Mouse (Mus musculus) fat pad, adult 2 months (tissue): Measurements from ENCODE around the gene Tmem238.
"Not testable (repeated sequence)": the region's sequence is repeated elsewhere in the genome, so short reads cannot be mapped to it uniquely, and the experiment has no call there.

Experiments used
- DNase-seq: peaks from one replicate; pipeline ENCODE4 v3.0.0-alpha.2; 2011; ENCODE audit warnings: low read depth, low spot score; ENCODE audit errors: extremely low read depth

The Tmem238 gene

GRCm38 (mm10) chr7:4789436-4789935 is at the start of gene Tmem238:
TSS of gene Tmem238 (minus strand) at chr7:4789656.
- no peak for DNase-seq

DNA sequence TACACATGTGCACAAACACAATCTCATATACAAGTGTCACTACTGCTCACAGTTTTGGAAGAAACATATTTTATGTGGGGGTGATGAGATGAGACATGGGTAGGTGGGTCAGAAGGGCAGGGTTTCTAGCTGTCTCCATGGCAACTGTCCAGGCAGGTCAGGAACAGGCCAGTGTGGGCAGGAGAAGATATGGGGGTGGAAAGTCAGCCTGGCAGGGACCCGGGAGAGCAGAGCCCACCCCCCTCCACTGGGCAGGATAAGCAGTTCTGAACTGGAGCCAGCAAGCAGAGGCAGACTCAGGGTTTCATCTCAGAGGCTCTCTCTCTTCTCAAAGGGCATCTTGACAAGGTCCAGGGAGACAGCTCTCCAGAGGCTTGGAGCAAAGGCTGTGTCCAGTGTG is 48.2 kb upstream of the Tmem238 start:
- DNase-seq: no peak

DNA sequence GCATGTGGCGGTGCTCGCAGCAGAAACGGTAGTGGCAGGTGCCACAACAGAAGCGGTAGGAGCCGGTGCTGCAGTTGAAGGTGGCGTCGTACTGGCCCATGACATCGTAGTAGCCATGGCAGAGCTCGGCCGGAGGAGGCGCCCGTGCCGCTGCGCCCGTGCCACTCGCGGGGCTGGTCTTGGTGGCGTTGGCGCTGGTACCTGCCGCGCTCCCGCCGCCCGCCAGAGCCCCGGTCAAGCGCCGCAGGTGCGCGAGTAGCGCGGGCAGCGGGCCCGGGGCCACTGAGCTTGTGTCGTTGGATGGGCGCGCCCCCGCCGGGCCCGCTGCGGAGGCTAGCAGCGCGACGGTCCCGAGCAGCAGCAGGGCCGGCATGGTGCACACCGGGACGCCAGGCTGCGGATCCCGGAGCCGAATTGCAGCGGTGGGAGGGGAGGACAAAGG is 46.9 kb upstream of the Tmem238 start:
- DNase-seq: no peak

DNA sequence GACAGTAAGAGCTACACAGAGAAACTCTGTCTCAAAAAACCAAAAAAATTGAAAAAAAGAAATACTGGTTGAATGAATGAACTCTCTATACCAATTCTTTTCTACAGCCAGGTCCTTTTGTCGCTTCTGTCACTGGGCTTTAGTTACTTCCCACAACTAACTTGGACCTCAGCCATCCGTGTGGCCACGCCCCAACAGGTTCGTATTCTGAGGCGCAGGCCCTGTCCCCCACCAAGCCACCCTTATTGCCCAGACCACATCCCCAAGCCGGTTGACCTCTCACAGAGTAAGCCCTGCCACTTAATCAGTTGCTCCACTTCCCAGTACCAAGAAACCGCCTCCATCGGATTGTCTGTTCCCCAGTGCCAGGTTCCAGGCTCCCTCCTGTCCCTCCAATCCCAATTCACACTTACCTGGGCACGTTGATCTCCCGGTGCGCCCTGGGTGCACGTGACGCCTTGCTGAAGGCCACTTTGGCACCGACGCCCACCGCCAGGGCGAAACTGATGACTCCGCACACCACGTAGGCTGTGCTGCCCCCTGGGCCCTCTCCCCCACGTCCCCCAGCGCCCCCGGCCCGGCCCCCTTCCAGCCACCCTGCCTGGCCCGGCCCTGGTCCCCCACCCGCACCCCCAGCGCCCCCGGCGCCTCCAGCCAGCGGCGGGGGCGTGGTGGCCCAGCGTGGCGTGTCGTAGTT is 46.3 kb upstream of the Tmem238 start:
- no peak for DNase-seq

DNA sequence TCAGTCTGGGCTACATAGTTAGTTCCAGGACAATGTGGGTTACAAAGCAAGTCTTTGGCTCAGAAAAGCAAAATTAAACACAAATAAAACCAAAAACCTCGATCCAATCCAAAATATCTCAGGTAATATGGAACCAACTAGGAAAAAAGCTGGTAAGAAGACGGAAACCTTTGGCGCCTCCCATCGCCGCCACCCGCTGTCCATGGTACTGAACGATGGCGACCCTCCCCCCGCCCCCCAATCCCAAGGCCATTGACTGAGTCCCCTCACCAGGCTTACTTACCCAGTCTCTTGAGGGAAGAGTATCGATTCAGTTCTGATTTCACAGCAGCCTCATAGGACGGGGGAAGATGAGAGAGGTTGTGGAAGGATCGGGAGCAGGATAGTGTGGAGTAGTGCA is 41.0 kb upstream of the Tmem238 start:
- DNase-seq: no peak

DNA sequence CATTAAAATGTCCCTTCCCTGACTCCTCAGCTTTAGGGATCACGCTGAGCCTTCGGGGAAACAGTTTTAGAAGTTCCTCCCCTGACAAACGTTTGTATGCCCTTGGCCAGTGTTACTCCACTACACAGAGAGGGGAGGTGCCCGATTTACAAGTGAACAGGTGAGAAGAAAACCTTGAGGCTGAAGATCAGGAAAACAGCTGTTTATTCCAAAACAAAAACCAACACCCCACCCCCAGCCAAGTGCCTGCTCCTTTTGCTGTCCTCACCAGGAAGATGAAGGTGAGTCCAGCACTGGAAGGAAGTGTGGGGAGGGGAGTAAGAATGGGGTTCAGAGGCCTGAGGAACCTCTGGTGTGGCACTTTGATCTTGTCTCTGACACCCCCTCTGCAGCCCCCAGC is 35.9 kb upstream of the Tmem238 start:
- no peak for DNase-seq

GRCm38 (mm10) chr7:4822162-4822907 is 32.9 kb upstream of the Tmem238 start:
- no peak for DNase-seq

GRCm38 (mm10) chr7:4821690-4822089 is 32.2 kb upstream of the Tmem238 start:
- DNase-seq: no peak

DNA sequence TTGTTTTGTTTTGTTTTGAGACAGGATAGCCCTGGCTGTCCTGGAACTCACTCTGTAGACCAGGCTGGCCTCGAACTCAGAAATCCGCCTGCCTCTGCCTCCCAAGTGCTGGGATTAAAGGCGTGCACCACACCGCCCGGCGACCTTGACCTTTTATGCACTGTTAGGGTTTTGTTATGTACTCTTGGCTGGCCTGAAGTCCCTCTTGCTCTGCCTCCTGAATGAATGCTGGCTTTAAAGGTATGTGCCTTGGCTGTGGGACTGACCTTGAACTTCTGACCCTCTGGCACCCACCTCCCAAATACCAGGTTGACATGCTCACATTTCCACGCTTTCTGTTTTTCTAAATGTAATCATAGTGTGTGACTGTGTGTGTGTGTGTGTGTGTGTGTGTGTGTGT is 31.5 kb upstream of the Tmem238 start:
- DNase-seq: not testable (repeated sequence)

DNA sequence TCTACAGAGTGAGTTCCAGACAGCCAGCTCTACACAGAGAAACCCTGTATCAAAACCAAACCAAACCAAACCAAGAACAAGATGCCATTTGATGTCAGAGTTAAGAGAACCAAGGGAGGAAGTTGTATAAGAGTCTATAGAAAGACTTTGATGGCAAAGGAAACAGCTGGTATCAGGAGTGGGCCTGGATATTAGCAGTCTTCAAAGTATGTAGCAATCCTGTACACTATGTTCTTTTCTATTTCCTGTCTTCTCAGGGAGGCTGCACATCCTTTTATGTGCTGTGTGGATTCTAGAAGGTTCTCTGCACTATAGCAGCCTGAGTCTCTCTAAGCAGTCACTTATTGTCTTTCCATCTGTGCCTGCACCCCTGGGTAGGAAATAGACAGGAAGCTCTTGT is 27.1 kb upstream of the Tmem238 start:
- DNase-seq: no peak

GRCm38 (mm10) chr7:4813105-4813791 is 23.8 kb upstream of the Tmem238 start:
- no peak for DNase-seq

DNA sequence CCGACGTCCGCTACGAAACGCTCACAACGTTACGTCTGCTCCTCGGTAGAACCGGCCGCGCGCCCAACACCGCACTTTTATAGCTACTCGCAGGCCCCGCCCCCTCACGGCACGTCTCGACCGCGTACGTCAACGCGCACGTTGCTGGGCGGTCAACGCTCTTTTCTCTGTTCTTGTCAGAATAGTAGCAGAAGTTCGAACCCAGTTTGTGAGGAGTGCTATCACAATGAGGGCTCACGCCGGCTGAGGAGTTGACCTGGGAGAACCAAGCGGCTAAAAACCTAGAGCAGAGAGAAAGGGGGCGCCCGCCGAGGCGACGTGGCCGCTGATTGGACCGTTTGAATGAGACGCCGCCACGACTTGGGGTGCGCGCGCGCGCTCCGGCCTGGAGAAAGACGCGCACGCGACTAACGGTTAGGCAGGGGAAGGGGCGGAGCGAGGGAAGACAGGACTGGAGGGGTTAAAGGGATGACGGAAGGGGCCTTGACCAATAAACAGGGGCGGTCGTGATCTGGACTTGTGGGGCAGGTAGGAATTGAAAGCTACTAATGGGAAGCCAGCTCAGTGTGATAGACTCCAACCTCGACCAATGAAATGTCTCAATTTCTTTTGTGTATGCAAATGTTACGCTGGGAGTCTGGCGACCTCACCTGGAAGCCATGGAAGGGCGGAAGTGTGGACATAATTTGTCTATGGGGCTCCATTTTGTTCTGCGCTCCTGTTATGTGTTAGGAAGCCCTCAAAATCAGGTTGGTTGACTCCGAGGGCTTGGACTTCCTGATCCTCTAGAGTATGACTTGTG is 23.0 kb upstream of the Tmem238 start, which contains the start of gene Ube2s:
Gene Ube2s (minus strand): TSS at position 288 of the 802 bp plus-strand sequence.
- peak; percentile 99 for DNase-seq

DNA sequence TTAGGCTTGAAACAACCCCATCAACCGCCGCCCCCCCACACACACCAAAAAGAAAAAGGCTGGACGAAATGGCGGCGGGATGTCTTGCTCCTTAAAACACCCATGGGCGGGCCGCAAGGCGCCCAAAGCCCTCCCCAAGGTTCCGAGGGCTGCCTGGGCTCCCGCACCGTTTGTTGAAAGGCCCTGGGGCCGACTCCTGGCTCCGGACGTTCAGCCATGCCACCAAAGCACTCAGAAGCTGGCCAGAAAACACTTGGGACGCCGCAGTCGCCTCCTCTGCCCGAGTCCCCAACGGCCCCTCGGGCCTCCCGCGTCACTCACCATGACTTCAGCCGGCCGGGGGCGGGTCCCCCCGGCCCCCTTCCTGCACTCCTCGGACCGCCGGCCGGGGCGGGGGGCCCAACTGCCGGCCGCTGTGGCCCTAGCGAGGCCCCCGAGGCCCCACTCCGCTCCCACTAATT is 22.4 kb upstream of the Tmem238 start:
- DNase-seq: no peak

DNA sequence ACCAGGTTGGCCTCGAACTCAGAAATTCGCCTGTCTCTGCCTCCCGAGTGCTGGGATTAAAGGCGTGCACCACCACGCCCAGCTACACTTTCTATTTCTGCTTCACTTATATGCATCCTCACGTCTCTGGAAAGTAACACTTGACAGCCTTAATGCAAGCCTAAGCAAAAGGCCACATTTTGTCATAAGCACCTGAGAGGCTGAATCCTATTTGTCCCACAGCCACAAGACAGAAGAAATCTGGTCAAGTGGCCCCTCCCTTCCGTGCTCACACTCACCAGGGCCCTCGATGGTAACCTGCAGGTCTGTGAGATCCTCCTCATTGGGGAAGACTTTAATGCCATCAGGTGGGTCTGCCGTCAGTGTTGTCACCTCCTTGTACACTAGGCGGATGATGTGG is 21.7 kb upstream of the Tmem238 start:
- DNase-seq: not testable (repeated sequence)

GRCm38 (mm10) chr7:4806716-4807115 is 17.3 kb upstream of the Tmem238 start:
- no peak for DNase-seq

DNA sequence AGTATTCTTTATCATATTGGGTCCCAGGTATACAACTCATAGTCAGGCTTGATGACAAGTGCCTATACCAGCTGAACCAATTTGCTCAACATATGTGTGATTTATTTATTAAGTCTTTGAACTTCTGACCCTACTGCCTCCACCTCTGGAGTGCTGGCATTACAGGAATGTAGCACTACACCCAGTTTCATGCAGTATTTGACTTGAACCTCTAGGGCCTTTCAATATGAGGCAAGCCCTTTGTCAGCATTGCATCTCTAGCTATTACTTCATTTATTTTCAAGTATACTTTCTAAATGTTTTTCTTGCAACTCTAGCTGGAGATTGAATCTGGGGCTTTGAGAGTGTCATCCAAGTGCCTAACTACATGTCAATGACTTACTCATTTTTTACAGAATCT is 12.8 kb upstream of the Tmem238 start:
- DNase-seq: no peak

DNA sequence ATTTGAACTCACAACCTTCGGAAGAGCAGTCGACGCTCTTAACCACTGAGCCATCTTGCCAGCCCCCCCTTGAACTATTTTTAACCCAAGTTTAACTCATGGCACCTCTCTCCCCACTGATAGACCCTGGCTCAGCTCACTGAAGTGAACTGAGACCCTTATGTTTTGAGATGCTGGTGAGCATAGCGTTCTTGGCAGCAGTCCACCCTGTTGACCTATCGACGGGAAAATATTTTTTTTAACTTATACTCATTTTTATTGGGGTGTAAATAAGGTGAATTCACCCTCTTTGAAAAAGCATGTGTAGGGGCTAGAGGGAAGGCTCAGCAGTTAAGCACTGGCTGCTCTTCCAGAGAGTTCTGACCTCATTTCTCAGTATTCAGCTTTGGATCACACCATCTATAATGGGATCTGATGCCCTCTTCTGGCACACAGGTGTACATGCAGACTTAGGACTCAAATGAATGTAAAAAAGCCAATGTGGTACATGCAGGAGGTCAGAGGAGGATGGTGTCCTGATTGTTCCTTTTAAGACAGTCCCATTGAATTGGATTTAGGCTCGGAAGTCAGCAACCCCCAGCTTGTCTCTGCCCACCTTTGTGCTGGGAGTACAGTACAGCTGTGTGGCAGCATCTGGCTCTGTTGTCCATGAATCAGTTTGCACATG is 6.4 kb upstream of the Tmem238 start:
- no peak for DNase-seq

- DNase-seq: no peak
Observed at GRCm38 (mm10) chr7:4794631-4795168, 5.2 kb upstream of the Tmem238 start.

GRCm38 (mm10) chr7:4793674-4794073 is 4.2 kb upstream of the Tmem238 start:
- no peak for DNase-seq

DNA sequence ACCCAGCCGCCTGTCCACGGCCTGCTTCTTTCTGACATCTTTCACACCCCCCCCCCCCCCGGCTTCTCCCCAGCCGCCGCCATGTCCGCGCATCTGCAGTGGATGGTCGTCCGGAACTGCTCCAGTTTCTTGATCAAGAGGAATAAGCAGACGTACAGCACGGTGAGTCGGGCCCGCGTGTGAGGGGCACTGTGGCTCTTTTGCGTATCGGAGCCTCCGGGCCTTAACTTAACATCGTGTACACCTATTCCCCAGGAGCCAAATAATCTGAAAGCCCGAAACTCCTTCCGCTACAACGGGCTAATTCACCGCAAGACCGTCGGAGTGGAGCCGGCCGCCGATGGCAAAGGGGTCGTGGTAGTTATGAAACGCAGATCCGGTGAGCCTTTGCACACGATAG is 3.8 kb upstream of the Tmem238 start:
- not testable (repeated sequence) for DNase-seq
